Mouse (Mus musculus) kidney, adult 8-10 months (tissue): Measurements from ENCODE around the gene Hcfc2.

ENCODE experiments used
- DNase-seq, 2 experiments: peaks; one replicate each; pipeline ENCODE4 v3.0.0; 2022

Gene Hcfc2

GRCm38 (mm10) chr10:82777075-82777474 lies 81.1 kb downstream of the Hcfc2 start:
- DNase-seq = no peak

- peak; percentile 48 to 54 for DNase-seq
These were observed 81.9 kb downstream of the Hcfc2 start for GRCm38 (mm10) chr10:82777886-82778285.

- no peak for DNase-seq
These were observed 83.0 kb downstream of the Hcfc2 start for GRCm38 (mm10) chr10:82778791-82779549.

GRCm38 (mm10) chr10:82779831-82780230 lies 83.9 kb downstream of the Hcfc2 start:
- no peak for DNase-seq

- DNase-seq = no peak
These were observed 84.4 kb downstream of the Hcfc2 start for GRCm38 (mm10) chr10:82780322-82780721.

GRCm38 (mm10) chr10:82780816-82781215 lies 84.9 kb downstream of the Hcfc2 start:
- DNase-seq = no peak

GRCm38 (mm10) chr10:82782472-82782871 lies 86.5 kb downstream of the Hcfc2 start:
- DNase-seq = no peak

- no peak for DNase-seq
These were observed 93.2 kb downstream of the Hcfc2 start for GRCm38 (mm10) chr10:82789181-82789580.

- no peak for DNase-seq
These were observed 94.5 kb downstream of the Hcfc2 start for GRCm38 (mm10) chr10:82790504-82790903.

- no peak for DNase-seq
These were observed 95.8 kb downstream of the Hcfc2 start for GRCm38 (mm10) chr10:82791713-82792112.
